Mouse (Mus musculus): Measurements from ENCODE around the gene Iffo2.

DNA sequence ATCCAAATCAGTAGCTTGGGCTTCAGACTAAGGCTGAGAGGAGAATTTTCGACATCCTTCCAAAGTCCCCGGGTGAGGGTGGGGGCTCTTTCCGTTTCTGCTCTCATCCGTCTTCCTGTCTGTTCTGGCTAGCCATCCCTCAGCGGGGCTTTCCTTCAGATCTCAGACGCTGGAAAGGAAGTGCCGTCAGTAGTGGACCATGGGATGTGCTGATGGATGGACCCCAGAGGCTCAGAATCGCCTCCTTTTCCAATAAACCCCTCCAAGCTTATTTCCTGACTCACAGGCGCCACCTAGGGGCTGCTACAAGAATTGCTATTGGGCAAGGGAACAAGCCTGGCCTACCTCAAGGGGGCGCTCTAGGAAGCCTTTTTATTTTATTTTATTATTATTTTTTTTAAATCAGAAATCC lies 81.2 kb downstream of the Iffo2 start:
- TF ChIP-seq CTCF (IDR thresholded peaks at IDR 0.05; ENCODE audit: extremely low read depth, insufficient read length, insufficient replicate concordance, low read depth, low read length) (peak; percentile 100), POLR2A (IDR thresholded peaks at IDR 0.05; ENCODE audit: low read depth, low read length) (no peak)

All from small intestine, adult 2 months (tissue).